Mouse (Mus musculus): ENCODE measurements around the gene Nosip.
A peak's percentile ranks its signal among the peaks of the same experiment; 100 is the strongest.

The Nosip gene

GRCm38 (mm10) chr7:45058607-45059571 is 3.3 kb upstream of the Nosip start:
- ATAC-seq (ENCODE audit: low TSS enrichment), result no peak

- no peak for ATAC-seq (ENCODE audit: low TSS enrichment)
Measured at GRCm38 (mm10) chr7:45060632-45061122, 1.6 kb upstream of the Nosip start.

GRCm38 (mm10) chr7:45061532-45062075 is 625 bp upstream of the Nosip start:
- no peak for ATAC-seq (ENCODE audit: low TSS enrichment)

GRCm38 (mm10) chr7:45067190-45067999 is 5.2 kb downstream of the Nosip start:
- ATAC-seq (ENCODE audit: low TSS enrichment), result no peak

GRCm38 (mm10) chr7:45068000-45068318 is 5.7 kb downstream of the Nosip start:
- no peak for ATAC-seq (ENCODE audit: low TSS enrichment)

- ATAC-seq (ENCODE audit: low TSS enrichment), result no peak
Measured at GRCm38 (mm10) chr7:45069671-45070070, 7.4 kb downstream of the Nosip start.

- ATAC-seq (ENCODE audit: low TSS enrichment), result no peak
Measured at GRCm38 (mm10) chr7:45072230-45072629, 10.0 kb downstream of the Nosip start.

GRCm38 (mm10) chr7:45073171-45073707 is 11.0 kb downstream of the Nosip start:
- ATAC-seq (ENCODE audit: low TSS enrichment), result no peak

GRCm38 (mm10) chr7:45073949-45074348 is 11.7 kb downstream of the Nosip start:
- ATAC-seq (ENCODE audit: low TSS enrichment), result no peak

GRCm38 (mm10) chr7:45075405-45075804 is 13.2 kb downstream of the Nosip start:
- no peak for ATAC-seq (ENCODE audit: low TSS enrichment)

GRCm38 (mm10) chr7:45076501-45076900 is 14.3 kb downstream of the Nosip start:
- no peak for ATAC-seq (ENCODE audit: low TSS enrichment)

- ATAC-seq (ENCODE audit: low TSS enrichment), result no peak
Measured at GRCm38 (mm10) chr7:45077322-45077721, 15.1 kb downstream of the Nosip start.

GRCm38 (mm10) chr7:45077829-45078228 is 15.6 kb downstream of the Nosip start:
- ATAC-seq (ENCODE audit: low TSS enrichment), result no peak

- peak; percentile 42; the same call in 1 of the 2 replicates for ATAC-seq (ENCODE audit: low TSS enrichment)
Measured at GRCm38 (mm10) chr7:45078513-45078912, 16.3 kb downstream of the Nosip start.

- ATAC-seq (ENCODE audit: low TSS enrichment), result peak; percentile 76
Measured at GRCm38 (mm10) chr7:45079856-45080255, 17.6 kb downstream of the Nosip start.

- ATAC-seq (ENCODE audit: low TSS enrichment), result no peak
Measured at GRCm38 (mm10) chr7:45081016-45081415, 18.8 kb downstream of the Nosip start.

- ATAC-seq (ENCODE audit: low TSS enrichment), result no peak
Measured at GRCm38 (mm10) chr7:45082401-45083299, 20.4 kb downstream of the Nosip start.

- no peak for ATAC-seq (ENCODE audit: low TSS enrichment)
Measured at GRCm38 (mm10) chr7:45083300-45083890, 21.2 kb downstream of the Nosip start.

- no peak for ATAC-seq (ENCODE audit: low TSS enrichment)
Measured at GRCm38 (mm10) chr7:45086084-45086483, 23.9 kb downstream of the Nosip start.

GRCm38 (mm10) chr7:45088597-45088996 is 26.4 kb downstream of the Nosip start:
- ATAC-seq (ENCODE audit: low TSS enrichment), result no peak
